Mouse (Mus musculus) monocyte, adult 59 days (primary cell): ENCODE data around the gene Olfr313. TPM values are rescaled to one million over a fixed set of nuclear protein-coding genes. Genes with fewer than 3 reads are reported as not detected.

Source experiments
- total RNA-seq, 2 experiments: library from RNA; stranded (reverse); gene quantifications; one replicate each; pipeline ENCODE4 v1.2.4; 2023

The Olfr313 gene
- total RNA-seq = not detected

DNA sequence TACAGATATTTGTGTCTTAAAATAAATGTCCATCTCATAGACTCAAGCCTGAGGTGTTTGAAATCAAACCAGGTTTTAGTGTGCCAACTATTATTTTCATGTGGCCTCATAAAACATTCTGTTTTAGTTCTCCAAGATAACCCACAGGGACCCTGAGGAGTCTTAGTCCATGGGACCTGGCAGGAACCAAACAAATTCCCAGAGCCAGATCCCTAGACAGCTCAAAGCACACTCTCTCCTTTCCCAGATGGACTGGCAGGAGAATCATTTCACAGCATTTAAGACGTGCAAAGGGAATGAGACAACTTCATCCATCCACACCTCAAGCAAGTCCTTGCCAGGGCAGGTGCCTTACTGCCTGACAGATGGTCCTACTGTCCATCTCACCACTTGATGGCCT lies at the start of gene Olfr313:
Olfr313 (plus strand) TSS at position 301 of the 400 bp plus-strand sequence.

DNA sequence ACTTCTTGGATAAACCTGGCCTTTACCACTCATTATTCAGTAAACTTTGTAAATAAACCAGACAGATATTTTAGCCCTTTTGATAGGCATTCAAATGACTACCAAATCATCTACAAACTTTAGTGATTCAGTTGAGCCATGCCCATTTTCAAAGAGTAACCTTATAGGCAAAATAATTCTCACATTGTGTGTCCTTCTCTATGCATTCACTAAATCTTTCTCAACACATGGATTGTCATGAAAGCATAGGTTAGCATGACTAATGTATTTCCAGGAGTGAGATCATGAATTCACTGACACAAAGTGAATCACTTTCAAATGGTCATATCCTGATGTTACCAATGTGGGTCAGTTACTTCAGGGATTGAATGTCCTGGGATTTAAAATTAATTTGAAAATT lies 41.9 kb upstream of the Olfr313 start, which contains the start of gene Olfr315:
Olfr315 (plus strand) TSS at position 301 of the 400 bp plus-strand sequence.

DNA sequence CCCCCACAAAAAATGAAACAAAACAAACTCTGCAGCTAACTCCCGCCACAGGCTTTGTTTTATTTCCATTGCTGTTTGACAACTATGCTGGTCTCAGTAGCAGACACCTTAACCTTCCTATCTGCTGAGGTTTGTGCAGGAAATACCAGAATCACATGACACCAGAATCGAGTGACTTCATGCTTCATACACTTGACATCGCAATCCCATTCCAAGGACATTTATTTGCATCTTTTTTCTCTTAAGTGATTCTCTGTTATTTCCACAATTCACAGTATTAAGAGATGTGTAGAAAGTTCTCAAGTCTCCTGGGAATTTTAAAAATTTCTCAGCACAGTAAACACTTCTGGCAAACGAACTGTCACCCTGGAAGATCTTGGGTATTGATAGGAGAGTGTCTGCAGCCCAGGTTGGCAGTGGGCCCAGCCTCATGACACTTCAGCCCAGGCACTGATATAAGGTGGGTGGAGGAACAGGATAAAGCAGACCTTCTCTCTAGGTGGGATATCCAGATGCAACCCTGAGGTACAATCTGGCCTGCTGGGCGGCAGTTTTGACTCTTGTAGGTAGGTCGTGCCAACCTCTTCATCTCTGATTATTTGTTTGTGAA lies 32.2 kb upstream of the Olfr313 start, which contains the start of gene Olfr314:
Olfr314 (plus strand) TSS at position 473 of the 610 bp plus-strand sequence.

DNA sequence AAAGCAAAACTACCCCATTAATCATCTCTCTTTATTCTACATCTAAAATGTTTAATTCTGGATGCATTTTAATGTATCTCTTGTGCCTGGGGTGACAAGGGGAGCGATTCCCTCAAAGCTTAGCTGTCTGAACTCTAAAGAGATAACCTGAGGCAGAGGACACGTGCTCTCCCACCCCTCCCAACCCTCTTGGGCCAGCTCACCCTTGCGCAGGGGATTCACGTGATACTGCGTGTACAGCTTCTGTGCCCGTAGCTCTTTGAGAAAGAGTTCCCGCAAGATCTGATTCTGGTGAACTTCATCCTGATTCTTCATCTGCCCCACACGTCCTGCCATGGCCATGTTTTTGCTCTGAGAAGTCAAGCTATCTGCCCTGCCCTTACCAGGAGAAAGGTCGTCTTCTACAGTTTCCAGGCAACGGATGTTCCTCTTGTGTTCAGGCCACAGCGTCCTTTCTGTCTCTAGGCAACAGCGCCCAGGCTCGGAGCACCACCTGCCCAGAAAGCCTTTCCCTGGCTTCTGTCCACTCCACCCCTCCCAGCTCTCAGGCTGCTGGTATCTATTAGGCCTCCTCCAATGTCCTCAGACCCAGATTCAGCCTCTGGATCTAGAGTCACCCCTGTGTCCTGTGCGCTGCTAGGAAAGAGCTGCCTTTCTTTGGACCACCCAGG lies 13.1 kb upstream of the Olfr313 start, which contains the start of gene Fam183b:
Fam183b (minus strand) TSS at position 403 of the 671 bp plus-strand sequence.

DNA sequence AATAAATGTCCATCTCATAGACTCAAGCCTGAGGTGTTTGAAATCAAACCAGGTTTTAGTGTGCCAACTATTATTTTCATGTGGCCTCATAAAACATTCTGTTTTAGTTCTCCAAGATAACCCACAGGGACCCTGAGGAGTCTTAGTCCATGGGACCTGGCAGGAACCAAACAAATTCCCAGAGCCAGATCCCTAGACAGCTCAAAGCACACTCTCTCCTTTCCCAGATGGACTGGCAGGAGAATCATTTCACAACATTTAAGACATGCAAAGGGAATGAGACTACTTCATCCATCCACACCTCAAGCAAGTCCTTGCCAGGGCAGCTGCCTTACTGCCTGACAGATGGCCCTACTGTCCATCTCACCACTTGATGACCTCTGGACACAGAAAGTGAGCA lies 14.1 kb downstream of the Olfr313 start, which contains the start of gene Olfr312:
Olfr312 (plus strand) TSS at position 301 of the 400 bp plus-strand sequence.

DNA sequence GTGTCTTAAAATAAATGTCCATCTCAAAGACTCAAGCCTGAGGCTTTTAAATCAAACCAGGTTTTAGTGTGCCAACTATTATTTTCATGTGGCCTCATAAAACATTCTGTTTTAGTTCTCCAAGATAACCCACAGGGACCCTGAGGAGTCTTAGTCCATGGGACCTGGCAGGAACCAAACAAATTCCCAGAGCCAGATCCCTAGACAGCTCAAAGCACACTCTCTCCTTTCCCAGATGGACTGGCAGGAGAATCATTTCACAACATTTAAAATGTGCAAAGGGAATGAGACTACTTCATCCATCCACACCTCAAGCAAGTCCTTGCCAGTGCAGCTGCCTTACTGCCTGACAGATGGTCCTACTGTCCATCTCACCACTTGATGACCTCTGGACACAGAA lies 24.2 kb downstream of the Olfr313 start, which contains the start of gene Olfr311:
Olfr311 (plus strand) TSS at position 301 of the 400 bp plus-strand sequence.

DNA sequence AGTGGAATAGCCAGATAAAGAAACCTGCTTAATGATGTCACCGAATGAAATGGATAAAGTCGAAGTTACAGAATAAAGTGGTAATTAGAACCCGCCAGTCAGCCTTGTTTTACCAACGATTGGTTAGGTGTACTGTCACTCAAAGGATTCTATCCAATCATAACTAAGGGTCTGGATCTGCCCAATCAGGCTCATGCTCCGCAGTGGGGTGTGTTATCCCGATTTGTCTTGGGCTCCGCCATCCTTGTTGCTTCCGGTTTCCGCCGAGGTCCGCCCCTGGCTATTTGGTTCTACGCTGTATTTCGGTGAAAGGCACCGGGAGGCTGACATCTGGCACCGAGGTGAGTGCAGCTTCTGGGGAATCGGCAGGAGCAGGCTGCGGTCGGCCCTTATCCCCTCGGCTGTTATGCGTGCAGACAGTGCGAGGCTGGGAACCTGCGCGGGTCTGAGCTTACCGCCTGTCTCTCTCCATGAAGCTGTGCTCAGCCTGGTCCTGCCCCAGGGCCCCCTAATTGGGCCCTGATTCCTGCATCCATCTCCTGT lies 32.2 kb downstream of the Olfr313 start, which contains the start of gene Gm12258:
Gm12258 (plus strand) TSS at position 240 of the 543 bp plus-strand sequence.

DNA sequence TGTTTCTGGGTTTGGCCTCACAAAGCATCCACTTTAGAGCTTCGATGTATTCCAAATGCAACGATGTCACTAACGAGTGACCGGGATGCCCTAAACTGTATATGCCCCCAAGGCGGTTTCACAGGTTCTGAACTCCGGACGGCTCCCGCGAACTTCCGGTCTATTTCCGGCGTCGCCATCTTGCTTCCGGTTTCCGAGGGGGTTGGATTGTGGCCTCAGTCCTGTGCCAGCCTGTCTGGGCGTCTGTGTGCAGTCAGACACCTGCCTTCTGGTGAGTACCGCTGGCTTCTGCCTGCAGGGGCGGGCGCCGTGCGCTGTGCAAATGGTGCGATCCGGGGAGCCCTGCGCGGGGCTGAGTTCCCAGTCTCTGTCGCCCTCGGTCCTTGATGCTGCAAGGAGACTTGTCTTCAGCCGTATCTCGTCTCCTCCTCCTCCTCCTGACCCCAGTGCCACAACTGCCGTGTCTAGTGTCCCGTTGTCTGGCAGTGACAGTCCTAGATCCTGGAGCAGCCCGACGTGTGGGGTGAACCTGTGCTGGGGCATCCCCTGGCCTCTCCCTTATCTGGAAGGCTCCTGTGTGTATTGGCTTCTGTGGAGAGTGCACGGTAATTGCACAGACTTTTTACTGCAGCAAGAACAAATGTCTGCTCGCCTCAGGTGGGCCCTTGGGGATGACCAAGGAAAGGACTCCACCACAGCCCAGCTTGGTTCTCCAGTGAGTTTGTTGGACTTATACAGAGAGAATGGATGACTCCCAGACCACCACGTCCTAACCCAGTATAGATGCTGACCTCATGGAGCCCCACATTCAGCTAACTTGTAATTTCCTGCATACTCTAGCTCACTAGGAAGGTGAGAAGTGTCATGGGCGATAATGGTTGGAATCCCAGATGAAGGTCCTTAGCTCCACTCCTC lies 52.5 kb downstream of the Olfr313 start, which contains the start of gene 2810021J22Rik:
2810021J22Rik (plus strand) TSS at position 178 of the 915 bp plus-strand sequence.

Other genes with a start within 250 kb of the Olfr313 start
- not detected for gene Olfr224, start 244.4 kb upstream of the Olfr313 start, total RNA-seq
- gene Olfr325, start 237.3 kb upstream of the Olfr313 start, total RNA-seq = not detected
- gene Olfr324, start 219.9 kb upstream of the Olfr313 start, total RNA-seq = not detected
- not detected for gene 2210407C18Rik, start 198.9 kb upstream of the Olfr313 start, total RNA-seq
- not detected for gene Olfr323, start 184.5 kb upstream of the Olfr313 start, total RNA-seq
- not detected for gene Trim58, start 174.5 kb upstream of the Olfr313 start, total RNA-seq
- not detected for gene Olfr322, start 156.2 kb upstream of the Olfr313 start, total RNA-seq
- gene Olfr320, start 133.9 kb upstream of the Olfr313 start, total RNA-seq = not detected
- gene Olfr319, start 115.8 kb upstream of the Olfr313 start, total RNA-seq = not detected
- not detected for gene Olfr318, start 91.0 kb upstream of the Olfr313 start, total RNA-seq
- not detected for gene Olfr317, start 75.8 kb upstream of the Olfr313 start, total RNA-seq
- not detected for gene Olfr316, start 62.3 kb upstream of the Olfr313 start, total RNA-seq
- not detected for gene Olfr315, start 41.8 kb upstream of the Olfr313 start, total RNA-seq
- gene Olfr314, start 32.0 kb upstream of the Olfr313 start, total RNA-seq = not detected
- not detected for gene Fam183b, start 13.0 kb upstream of the Olfr313 start, total RNA-seq
- not detected for gene Olfr312, start 14.2 kb downstream of the Olfr313 start, total RNA-seq
- gene Olfr311, start 24.3 kb downstream of the Olfr313 start, total RNA-seq = not detected
- 1 to 10 TPM; 2.1 to 3.3 TPM for gene Gm12258, start 32.2 kb downstream of the Olfr313 start, total RNA-seq
- gene 2810021J22Rik, start 52.2 kb downstream of the Olfr313 start, total RNA-seq = 1 to 10 TPM; 2.8 to 2.9 TPM
- gene Zfp39, start 89.2 kb downstream of the Olfr313 start, total RNA-seq = 1 to 10 TPM; 5.3 to 5.6 TPM
- not detected for gene Btnl10, start 102.9 kb downstream of the Olfr313 start, total RNA-seq
- gene Rnf187, start 123.9 kb downstream of the Olfr313 start, total RNA-seq = 10 to 100 TPM; 79.4 to 81.0 TPM
- 1 to 10 TPM; 3.2 TPM for gene Hist3h2ba, start 133.9 kb downstream of the Olfr313 start, total RNA-seq
- 10 to 100 TPM; 29.4 to 31.8 TPM for gene Hist3h2a, start 139.7 kb downstream of the Olfr313 start, total RNA-seq
- under 1 TPM; 0.13 to 0.21 TPM for gene Trim17, start 139.7 kb downstream of the Olfr313 start, total RNA-seq
- 10 to 100 TPM; 40.7 to 41.1 TPM for gene Trim11, start 163.1 kb downstream of the Olfr313 start, total RNA-seq